Mouse (Mus musculus) stomach, postnatal 0 days (tissue): ENCODE data around the gene Pdzk1ip1. TPM values are rescaled to one million over a fixed set of nuclear protein-coding genes. Genes with fewer than 3 reads are reported as not detected.

Experiments
- ATAC-seq: fragments of 200-750 bp; cut with Nextera tagmentation; 2 replicates; pipeline ENCODE4 v1.8.0; 2017; ENCODE audit not compliant: low FRiP score, low TSS enrichment
- DNase-seq: peaks from one replicate; pipeline ENCODE4 v3.0.0-alpha.2; 2016; ENCODE audit warnings: low spot score
- H3K27ac ChIP-seq: fragments of 300-500 bp; sonication (generic); replicated peaks from 2 replicates; pipeline ENCODE4 v1.5.1; 2014; ENCODE audit warnings: mild to moderate bottlenecking, control low read depth
- H3K27me3 ChIP-seq: fragments of 300-500 bp; sonication (generic); 2 replicates; pipeline ENCODE4 v1.6.1; 2014; ENCODE audit warnings: low read length; ENCODE audit not compliant: control insufficient read depth, insufficient read depth
- H3K36me3 ChIP-seq: fragments of 300-500 bp; sonication (generic); 2 replicates; pipeline ENCODE4 v1.6.1; 2014; ENCODE audit warnings: low read length, mixed read lengths; ENCODE audit not compliant: control insufficient read depth, insufficient read depth
- H3K4me1 ChIP-seq: fragments of 300-500 bp; sonication (generic); replicated peaks from 2 replicates; pipeline ENCODE4 v1.6.1; 2014; ENCODE audit warnings: antibody characterized with exemption; ENCODE audit not compliant: control insufficient read depth, insufficient read depth
- H3K4me2 ChIP-seq: fragments of 300-500 bp; sonication (generic); replicated peaks from 2 replicates; pipeline ENCODE4 v1.6.1; 2014; ENCODE audit warnings: low read depth, mild to moderate bottlenecking, control low read depth, moderate library complexity
- H3K4me3 ChIP-seq: fragments of 300-500 bp; sonication (generic); 2 replicates; pipeline ENCODE4 v1.5.1; 2014; ENCODE audit warnings: low read depth, low read length, control low read depth
- H3K9ac ChIP-seq: fragments of 300-500 bp; sonication (generic); 2 replicates; pipeline ENCODE4 v1.6.1; 2014; ENCODE audit warnings: mild to moderate bottlenecking, low read length, control low read depth, mixed read lengths
- H3K9me3 ChIP-seq: fragments of 300-500 bp; sonication (generic); 2 replicates; pipeline ENCODE4 v1.6.1; 2016; ENCODE audit warnings: low read length; ENCODE audit not compliant: control insufficient read depth
- CTCF ChIP-seq: IDR thresholded peaks from 2 replicates; pipeline ENCODE4 v1.5.1; 2016; ENCODE audit warnings: antibody characterized with exemption, low read depth, mild to moderate bottlenecking, moderate library complexity
- EP300 ChIP-seq: optimal IDR thresholded peaks from 2 replicates; pipeline ENCODE3; 2016; ENCODE audit warnings: antibody characterized with exemption
- WGBS: fragments of 180-500 bp; shearing (Covaris S2); extraction: QIAGEN DNeasy Blood & Tissue Kit; methylation state at CpG from one replicate; pipeline ENCODE4 v1.1.7; 2014; 5-methylcytosine and 5-hydroxymethylcytosine counted together
- polyA plus RNA-seq: library from polyadenylated mRNA; unstranded; fragments of >200 nt; fragmentation: Nextera tagmentation; extraction: Ambion mirVana; gene quantifications from 2 replicates; pipeline ENCODE4 v1.2.1, GENCODE M21; 2015

Gene Pdzk1ip1
- polyA plus RNA-seq, 1 experiment from 2014 or later, result 255 TPM

DNA sequence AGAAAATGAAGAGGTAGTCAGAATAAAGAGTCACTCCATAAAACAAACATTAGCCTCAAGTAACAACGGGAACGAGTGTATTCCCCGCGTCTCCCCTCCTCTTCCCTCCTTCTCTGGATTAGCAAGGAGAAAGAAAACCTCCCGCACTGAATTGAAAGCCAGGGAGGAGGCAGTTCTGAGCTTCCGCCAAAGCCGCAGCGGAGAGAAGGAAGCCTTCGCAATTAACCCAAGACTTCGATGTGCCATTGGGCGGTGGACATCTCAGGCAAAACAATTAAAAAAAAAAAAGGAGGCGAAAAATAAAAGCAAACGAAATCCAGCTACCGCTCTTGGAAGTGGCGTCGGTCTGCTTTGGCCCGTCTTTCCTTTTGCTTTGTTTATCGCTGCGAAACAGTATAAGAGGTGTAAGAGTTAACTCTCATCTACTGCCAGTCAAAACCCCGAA lies 30.2 kb upstream of the Pdzk1ip1 start:
- H3K27ac ChIP-seq, result no peak overlapping the region; the same call in 1 of the 2 replicates
- H3K4me1 ChIP-seq, result peaks cover 3% of the 10 kb centered on the region; the same call in 1 of the 2 replicates
- peak overlapping the region; percentile 43 for H3K4me3 ChIP-seq
- no peaks in the 10 kb centered on the region for H3K36me3 ChIP-seq
- no peaks in the 10 kb centered on the region for H3K9me3 ChIP-seq
- 4% methylated on average over 20 of the region's 20 CpGs for WGBS
- H3K4me2 ChIP-seq, result peak overlapping the region; percentile 14
- DNase-seq (peak; percentile 33), ATAC-seq (no peak)
- H3K9ac ChIP-seq, result no peak overlapping the region
- H3K27me3 ChIP-seq, result peaks cover 25% of the 10 kb centered on the region
- TF ChIP-seq CTCF, result no peak
- no peak for TF ChIP-seq EP300

DNA sequence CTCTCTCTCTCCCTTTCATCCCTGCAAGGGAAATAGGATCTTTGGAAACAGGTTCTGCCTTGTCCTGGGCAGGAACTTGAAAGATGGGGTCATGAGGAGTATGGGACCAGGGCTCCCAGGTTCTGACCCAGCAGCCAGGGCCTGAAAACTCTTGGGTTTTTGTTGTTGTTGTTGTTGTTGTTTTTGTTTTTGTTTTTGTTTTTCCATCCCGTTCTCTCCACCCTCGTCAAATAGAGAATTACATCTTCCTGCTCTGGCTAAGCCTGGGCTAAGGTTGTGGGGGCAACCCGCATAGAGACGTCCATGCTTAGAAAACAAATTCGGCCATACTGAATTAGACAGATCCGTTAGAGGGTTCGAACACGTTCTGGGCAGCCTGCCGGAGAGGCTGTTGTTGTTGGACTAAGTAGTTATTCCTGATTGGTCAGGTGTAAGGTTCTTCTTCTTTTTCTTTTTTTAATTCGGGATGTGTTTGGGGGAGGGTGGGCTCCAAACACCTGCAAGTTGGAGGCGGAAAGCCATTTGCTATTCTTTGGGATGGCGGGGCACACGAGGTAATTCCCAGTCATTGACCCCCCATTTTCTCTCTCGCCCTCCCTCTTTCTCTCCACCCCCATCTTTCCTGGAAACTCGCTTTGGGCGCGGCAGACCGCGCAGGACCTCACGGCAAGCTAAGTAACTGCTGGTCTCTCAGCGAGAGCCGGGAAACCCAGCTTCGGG lies 29.5 kb upstream of the Pdzk1ip1 start:
- TF ChIP-seq EP300 (no peak), CTCF (no peak)
- peak overlapping the region; percentile 10; the same call in 1 of the 2 replicates for H3K4me3 ChIP-seq

DNA sequence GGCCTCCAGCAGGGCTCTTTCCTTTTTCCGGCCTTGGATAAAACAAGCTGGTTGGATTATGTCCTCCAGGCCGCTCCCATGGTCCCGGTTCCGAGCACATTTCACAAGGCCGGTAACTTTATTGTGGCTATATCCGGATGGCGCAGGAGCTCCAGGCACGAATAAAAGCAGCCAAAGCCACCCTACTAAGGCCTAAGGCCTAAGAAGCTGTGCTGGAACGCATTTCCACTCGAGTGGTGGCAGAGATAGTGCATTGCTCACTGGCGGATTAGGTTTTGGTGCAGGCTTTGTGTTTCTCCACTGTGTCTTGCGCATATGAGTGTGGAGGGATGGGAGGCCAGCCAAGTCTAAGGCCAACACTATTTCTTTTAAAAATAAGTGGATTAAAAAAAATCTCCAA lies 28.6 kb upstream of the Pdzk1ip1 start:
- peaks cover 29% of the 10 kb centered on the region for H3K27me3 ChIP-seq

More for the DNA sequence above, 29.5 kb upstream of the Pdzk1ip1 start:
- ATAC-seq, result no peak
- Histone ChIP-seq H3K4me1 (peaks cover 3% of the 10 kb centered on the region; the same call in 1 of the 2 replicates), H3K4me2 (no peak overlapping the region; the same call in 1 of the 2 replicates), H3K27me3 (peaks cover 29% of the 10 kb centered on the region), H3K9me3 (no peaks in the 10 kb centered on the region), H3K27ac (peak overlapping the region; percentile 30; the same call in 1 of the 2 replicates), H3K36me3 (no peaks in the 10 kb centered on the region), H3K9ac (no peak overlapping the region)
- 9% methylated on average over 23 of the region's 23 CpGs for WGBS
- DNase-seq, result no peak

DNA sequence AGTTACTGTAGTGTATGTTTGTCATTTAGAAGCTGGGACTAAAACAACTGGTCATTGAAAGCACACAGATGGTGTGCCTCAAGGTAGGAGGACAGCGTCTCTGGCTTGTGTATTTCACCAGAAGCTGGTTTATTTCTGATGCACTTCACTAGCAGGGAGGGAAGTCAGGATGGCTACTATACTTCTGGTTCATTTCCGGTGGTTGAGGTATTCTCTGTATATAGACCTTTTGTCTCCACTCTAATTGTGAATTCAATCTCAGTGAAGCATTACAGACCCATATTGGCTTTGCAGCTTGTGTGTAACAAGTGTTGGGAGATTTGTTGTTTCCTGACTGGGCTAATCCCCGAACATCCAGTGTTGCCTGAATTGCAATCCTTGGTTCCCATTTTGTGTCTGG lies 27.8 kb upstream of the Pdzk1ip1 start:
- TF ChIP-seq CTCF (no peak), EP300 (no peak)
- H3K36me3 ChIP-seq, result no peaks in the 10 kb centered on the region
- H3K27ac ChIP-seq, result no peak overlapping the region

More for the DNA sequence above, 28.6 kb upstream of the Pdzk1ip1 start:
- 29% methylated on average over 12 of the region's 12 CpGs for WGBS
- ATAC-seq, result no peak
- Histone ChIP-seq H3K4me1 (peaks cover 3% of the 10 kb centered on the region; the same call in 1 of the 2 replicates), H3K9me3 (no peaks in the 10 kb centered on the region), H3K4me2 (no peak overlapping the region), H3K9ac (no peak overlapping the region), H3K27ac (no peak overlapping the region), H3K36me3 (no peaks in the 10 kb centered on the region), H3K4me3 (no peak overlapping the region)
- no peak for TF ChIP-seq CTCF
- TF ChIP-seq EP300, result no peak
- DNase-seq, result no peak

DNA sequence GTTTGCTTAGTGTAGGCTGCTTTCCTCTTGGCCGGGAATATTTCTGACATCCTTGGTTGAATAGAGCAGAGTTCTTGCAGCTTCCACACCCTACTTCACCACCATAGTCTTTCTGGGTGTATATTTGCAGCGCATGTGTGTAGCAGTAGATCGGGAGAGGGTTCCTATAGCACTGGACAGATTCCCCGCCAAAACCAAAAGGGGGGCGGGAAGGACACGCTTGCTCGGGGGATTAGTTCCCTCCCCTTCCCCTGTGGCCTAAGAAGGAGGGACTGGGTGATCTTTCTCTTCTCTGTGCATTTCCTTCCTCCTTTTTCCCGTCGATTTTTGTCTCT lies 26.0 kb upstream of the Pdzk1ip1 start:
- TF ChIP-seq CTCF (no peak), EP300 (no peak)
- no peak for ATAC-seq
- no peak overlapping the region for H3K9ac ChIP-seq

More for the DNA sequence above, 27.8 kb upstream of the Pdzk1ip1 start:
- ATAC-seq, result no peak
- Histone ChIP-seq H3K4me3 (no peak overlapping the region), H3K4me1 (peaks cover 3% of the 10 kb centered on the region; the same call in 1 of the 2 replicates), H3K27me3 (peaks cover 27% of the 10 kb centered on the region), H3K9me3 (no peaks in the 10 kb centered on the region), H3K4me2 (no peak overlapping the region), H3K9ac (no peak overlapping the region)
- no peak for DNase-seq
- 23% methylated on average over 3 of the region's 3 CpGs for WGBS

More for the DNA sequence above, 26.0 kb upstream of the Pdzk1ip1 start:
- Histone ChIP-seq H3K9me3 (no peaks in the 10 kb centered on the region), H3K4me3 (peak overlapping the region; percentile 43), H3K27ac (no peak overlapping the region), H3K4me2 (peak overlapping the region; percentile 83), H3K36me3 (no peaks in the 10 kb centered on the region), H3K4me1 (no peaks in the 10 kb centered on the region; the same call in 1 of the 2 replicates), H3K27me3 (peaks cover 27% of the 10 kb centered on the region)
- WGBS, result 2% methylated on average over 9 of the region's 9 CpGs
- no peak for DNase-seq
